Mouse (Mus musculus): Measurements from ENCODE around the gene Csad.

DNA sequence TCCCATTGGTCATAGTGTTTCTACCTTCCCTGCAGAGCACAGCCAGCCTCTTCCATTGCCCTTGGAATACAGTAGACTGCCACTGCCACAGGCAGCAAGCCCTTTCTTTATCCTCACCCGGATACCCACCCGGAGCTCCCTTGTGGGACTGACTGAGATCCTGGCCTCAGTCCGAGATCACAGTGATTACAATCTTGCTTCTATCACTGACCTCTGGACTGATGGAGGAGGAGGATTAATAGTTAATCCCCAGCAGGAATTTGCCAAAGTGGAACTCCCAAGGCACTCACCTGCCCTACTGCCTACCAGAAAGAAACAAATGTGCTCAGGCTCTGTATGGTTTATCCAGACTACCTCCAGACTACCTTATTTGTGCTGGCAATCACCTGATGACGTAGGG lies 55.0 kb downstream of the Csad start:
- TF ChIP-seq MAFK (IDR thresholded peaks at IDR 0.05; ENCODE audit: insufficient read depth, low read depth, low read length) (no peak), HCFC1 (IDR thresholded peaks at IDR 0.05; ENCODE audit: borderline replicate concordance, insufficient read depth, low read length) (no peak)

All from ES-E14 (cell line).